Mouse (Mus musculus) CD4-positive naive resting alpha-beta T cell, adult 76 days (primary cell): ENCODE data around the gene Lamtor1. TPM values are rescaled to one million over a fixed set of nuclear protein-coding genes. Genes with fewer than 3 reads are reported as not detected.

Source experiments
- total RNA-seq: library from RNA; stranded (reverse); gene quantifications from one replicate; pipeline ENCODE4 v1.2.4, GENCODE M21; 2023

The Lamtor1 gene
- 56.0 TPM for total RNA-seq

GRCm38 (mm10) chr7:101905561-101906286 lies at the start of gene Lamtor1:
Gene Lamtor1, plus strand, starts transcription at chr7:101905904.

DNA sequence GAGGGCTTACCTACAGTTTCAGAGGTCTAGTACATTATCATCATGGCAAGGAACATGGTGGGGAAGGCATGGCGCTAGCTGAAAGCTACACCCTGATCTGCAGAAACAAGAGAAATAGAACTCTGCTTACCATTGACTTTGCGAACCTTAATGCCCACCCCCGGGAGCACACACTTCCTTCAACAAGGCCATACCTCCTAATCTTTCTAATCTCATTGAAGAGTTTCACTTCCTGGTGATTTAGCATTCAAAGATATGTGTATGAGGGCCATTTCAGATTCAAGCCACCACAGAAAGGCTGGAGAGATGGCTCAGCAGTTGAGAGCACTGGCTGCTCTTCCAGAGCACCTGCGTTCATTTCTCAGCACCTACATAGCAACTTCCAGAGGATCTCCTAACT lies 48.6 kb upstream of the Lamtor1 start, which contains the start of gene Folr2:
Gene Folr2 (minus strand): TSS at position 101 of the 400 bp plus-strand sequence.

DNA sequence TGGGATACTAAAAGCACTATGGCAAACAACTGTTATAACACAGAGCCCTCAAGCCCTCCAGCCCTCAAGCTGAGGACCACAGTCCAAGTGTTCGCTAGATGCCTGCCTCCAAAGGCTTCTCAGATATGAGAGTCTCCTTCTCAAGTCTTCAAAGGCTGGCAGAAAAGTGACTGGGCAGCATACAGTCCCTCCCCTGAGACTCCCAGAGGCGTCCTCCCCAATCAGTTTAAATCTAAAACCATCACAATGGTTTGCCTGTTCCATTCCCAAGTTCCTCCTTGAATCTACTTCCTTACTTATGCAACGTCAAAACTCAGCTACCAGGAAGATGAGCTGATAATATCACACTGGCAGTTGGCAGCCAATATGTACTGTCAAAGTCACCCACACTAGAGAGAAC lies 42.3 kb upstream of the Lamtor1 start, which contains the start of gene Anapc15:
Gene Anapc15 (plus strand): TSS at position 301 of the 400 bp plus-strand sequence.

GRCm38 (mm10) chr7:101870629-101871028 lies 35.1 kb upstream of the Lamtor1 start, which contains the start of gene Folr1:
Gene Folr1, minus strand, starts transcription at chr7:101870788.

DNA sequence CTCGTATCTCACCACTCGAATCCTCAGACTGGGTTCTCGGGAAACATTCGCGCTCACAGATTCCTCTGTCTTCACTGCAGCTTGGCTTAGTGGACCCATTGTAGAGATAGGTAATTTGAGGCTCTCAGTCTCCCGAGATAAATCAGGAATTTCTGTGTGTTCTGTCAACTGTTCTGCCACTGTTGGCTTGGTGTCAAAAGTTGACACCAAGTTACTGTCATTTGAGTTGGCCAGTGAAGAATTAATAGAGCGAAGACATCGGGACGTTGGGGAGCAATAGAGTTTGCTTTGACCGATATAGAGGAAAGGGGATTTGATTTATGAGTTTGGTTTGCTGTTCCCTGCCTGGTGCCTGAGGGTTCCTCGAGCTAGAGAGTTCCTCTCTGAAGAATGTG lies 580 bp downstream of the Lamtor1 start, which contains the start of gene Tomt:
Gene Tomt (minus strand): TSS at position 73 of the 395 bp plus-strand sequence.

GRCm38 (mm10) chr7:101933751-101934240 lies 28.1 kb downstream of the Lamtor1 start, which contains the start of the genes Lrrc51 and Numa1:
Gene Lrrc51, minus strand, starts transcription at chr7:101933895.
Gene Numa1, plus strand, starts transcription at chr7:101934111.

Other genes with a start within 250 kb of the Lamtor1 start
- gene Clpb, start 242.3 kb upstream of the Lamtor1 start, total RNA-seq = 26.4 TPM
- gene Phox2a, start 87.6 kb upstream of the Lamtor1 start, total RNA-seq = not detected
- 25.3 TPM for gene Inppl1, start 67.7 kb upstream of the Lamtor1 start, total RNA-seq
- not detected for gene Folr2, start 48.7 kb upstream of the Lamtor1 start, total RNA-seq
- 59.0 TPM for gene Anapc15, start 42.2 kb upstream of the Lamtor1 start, total RNA-seq
- gene Folr1, start 35.1 kb upstream of the Lamtor1 start, total RNA-seq = not detected
- not detected for gene Tomt, start 455 bp downstream of the Lamtor1 start, total RNA-seq
- gene Lrrc51, start 28.0 kb downstream of the Lamtor1 start, total RNA-seq = 0.91 TPM
- 296 TPM for gene Numa1, start 28.2 kb downstream of the Lamtor1 start, total RNA-seq
- 10.1 TPM for gene Il18bp, start 112.8 kb downstream of the Lamtor1 start, total RNA-seq
- 28.5 TPM for gene Rnf121, start 159.6 kb downstream of the Lamtor1 start, total RNA-seq
- gene Xndc1, start 159.6 kb downstream of the Lamtor1 start, total RNA-seq = 40.2 TPM
- gene Xntrpc, start 159.8 kb downstream of the Lamtor1 start, total RNA-seq = 1.6 TPM
- 5.0 TPM for gene Trpc2, start 177.2 kb downstream of the Lamtor1 start, total RNA-seq
- not detected for gene Art1, start 195.8 kb downstream of the Lamtor1 start, total RNA-seq
- gene Art5, start 203.6 kb downstream of the Lamtor1 start, total RNA-seq = 1.3 TPM
- not detected for gene Chrna10, start 210.9 kb downstream of the Lamtor1 start, total RNA-seq